Mouse (Mus musculus) skeletal muscle tissue, postnatal 0 days (tissue): ENCODE data around the gene Bcl2a1b. TPM values are rescaled to one million over a fixed set of nuclear protein-coding genes. Genes with fewer than 3 reads are reported as not detected.

Experiments
- polyA plus RNA-seq: library from polyadenylated mRNA; unstranded; fragments of >200 nt; fragmentation: Nextera tagmentation; extraction: Ambion mirVana; gene quantifications from 2 replicates; pipeline ENCODE4 v1.2.1, GENCODE M21; 2015

Bcl2a1b gene
- polyA plus RNA-seq: 0.80 and 1.1 TPM in 2 replicates

GRCm38 (mm10) chr9:89198969-89199416, at the start of gene Bcl2a1b, which contains the start of gene Gm29094:
TSS of gene Bcl2a1b (plus strand) at chr9:89199209.
TSS of gene Gm29094 (plus strand) at chr9:89199379.

GRCm38 (mm10) chr9:89210353-89211064, 11.5 kb downstream of the Bcl2a1b start, which contains the start of gene Mthfs:
TSS of gene Mthfs (plus strand) at chr9:89210676.

Other genes with a start within 250 kb of the Bcl2a1b start
- gene Bcl2a1a, start 242.3 kb upstream of the Bcl2a1b start, polyA plus RNA-seq: 0.54 TPM in 2 replicates
- not detected in 2 replicates for gene Trim43b, start 106.4 kb upstream of the Bcl2a1b start, polyA plus RNA-seq
- gene Gm29094, start 170 bp downstream of the Bcl2a1b start, polyA plus RNA-seq: 0.33 and 0.58 TPM in 2 replicates
- 14.9 and 19.7 TPM in 2 replicates for gene Mthfs, start 11.5 kb downstream of the Bcl2a1b start, polyA plus RNA-seq